Comparison of ENCODE assay signal across 20 mouse cellular contexts in the genomic region with DNA sequence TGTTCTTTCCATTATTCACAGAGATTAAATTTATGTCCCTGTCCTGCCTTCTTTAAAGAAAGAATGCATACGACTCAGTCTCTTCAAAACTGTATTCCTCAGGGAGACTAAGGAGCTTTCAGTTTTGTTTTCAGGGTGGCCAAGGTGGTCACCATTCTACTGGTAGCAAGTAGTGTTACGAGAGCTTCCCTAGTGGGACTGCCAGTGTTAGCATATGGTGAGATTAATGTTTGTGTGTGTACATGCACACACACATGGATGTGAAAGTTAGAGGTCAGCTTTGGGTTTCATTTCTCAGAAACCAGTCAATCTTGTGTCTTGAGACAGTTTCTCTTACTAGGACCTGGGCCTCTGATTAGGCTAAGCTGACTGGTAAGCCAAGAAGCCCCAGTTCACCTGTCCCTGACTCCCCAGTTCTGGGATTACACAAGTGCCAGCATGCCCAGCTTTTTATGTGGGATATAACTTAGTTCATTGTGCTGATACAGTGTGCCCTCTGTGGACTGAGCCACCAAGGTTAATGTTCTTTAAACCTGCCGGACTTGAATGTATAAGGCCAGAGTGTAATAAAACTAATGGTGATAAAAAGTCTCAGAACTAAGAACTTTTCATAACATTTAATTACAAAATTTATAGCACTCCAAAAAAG. TPM values are rescaled to one million over a fixed set of nuclear protein-coding genes. Genes with fewer than 3 reads are reported as not detected.
A peak's percentile ranks its signal among the peaks of the same experiment; 100 is the strongest.
DNase-seq lines count a peak whose midpoint lies in the region; ATAC-seq lines count a peak whose summit lies in the region.
"Had no signal": no experiment of that assay in that cellular context is flagged by ENCODE, and none has a peak within 500 bp of the region (broad histone marks: within the 10 kb centered on the region; RNA-seq: fewer than 3 reads in every experiment).

No protein-coding gene starts in this region.

- peak; percentile 21 for DNase-seq in adipocyte (ENCODE audit: low spot score)
- DNase-seq in thymus, postnatal 4 days, result no peak
- no peak for DNase-seq in hindbrain, embryonic 14.5 days (ENCODE audit: low spot score)
- DNase-seq: cerebellum, postnatal 25 days; gastrocnemius, postnatal 14 days; layer of hippocampus, adult 9-11 months; lung, postnatal 10 days; right cerebral cortex, postnatal 14 days; thymus, postnatal 36 days had no signal

- peaks cover 23% of the 10 kb centered on the region for H3K4me1 ChIP-seq in neural tube, embryonic 13.5 days (replicated peaks)
- 0 out of 2 replicates have a peak, but pooled peaks cover 11% of the 10 kb centered on the region for H3K4me1 ChIP-seq in neural tube, embryonic 15.5 days
- peaks cover 11% of the 10 kb centered on the region for H3K4me1 ChIP-seq in stomach, embryonic 16.5 days (ENCODE audit: control insufficient read depth, insufficient read depth, low read length)
- H3K4me1 ChIP-seq in kidney, embryonic 14.5 days (ENCODE audit: control insufficient read depth, insufficient read depth, low read length), result no peaks in the 10 kb centered on the region
- H3K4me1 ChIP-seq in hindbrain, embryonic 14.5 days (replicated peaks; ENCODE audit: control insufficient read depth, insufficient read depth, low read length), result no peaks in the 10 kb centered on the region; the same call in 1 of the 2 replicates

- H3K79me2 ChIP-seq in macrophage (ENCODE audit: inconsistent target), result peaks cover 97% of the 10 kb centered on the region

- no peak overlapping the region for H3K4me3 ChIP-seq in neural tube, embryonic 13.5 days
- H3K4me3 ChIP-seq in neural tube, embryonic 15.5 days (replicated peaks), result no peak overlapping the region
- H3K4me3 ChIP-seq in macrophage (ENCODE audit: inconsistent target), result no peak overlapping the region
- H3K4me3 ChIP-seq in stomach, embryonic 16.5 days (replicated peaks; ENCODE audit: low read length), result no peak overlapping the region
- no peak overlapping the region for H3K4me3 ChIP-seq in kidney, embryonic 14.5 days (ENCODE audit: low read length)
- no peak overlapping the region for H3K4me3 ChIP-seq in hindbrain, embryonic 14.5 days (replicated peaks; ENCODE audit: low read length)
- H3K4me3 ChIP-seq: midbrain, embryonic 12.5 days had no signal

- no peak overlapping the region for H3K27ac ChIP-seq in neural tube, embryonic 13.5 days (replicated peaks)
- no peak overlapping the region for H3K27ac ChIP-seq in neural tube, embryonic 15.5 days (replicated peaks)
- H3K27ac ChIP-seq in macrophage, result 0 out of 2 replicates have a peak overlapping the region, but pooled peaks have one; percentile 13
- peak overlapping the region; percentile 52; the same call in 1 of the 2 replicates for H3K27ac ChIP-seq in stomach, embryonic 16.5 days (ENCODE audit: low read length)
- no peak overlapping the region for H3K27ac ChIP-seq in kidney, embryonic 14.5 days (ENCODE audit: low read depth, low read length)
- H3K27ac ChIP-seq in hindbrain, embryonic 14.5 days, result no peak overlapping the region
- H3K27ac ChIP-seq: kidney, postnatal 0 days; liver, embryonic 14.5 days; midbrain, embryonic 12.5 days had no signal

- H3K27me3 ChIP-seq in neural tube, embryonic 13.5 days, result no peaks in the 10 kb centered on the region
- no peaks in the 10 kb centered on the region for H3K27me3 ChIP-seq in neural tube, embryonic 15.5 days (replicated peaks)
- no peaks in the 10 kb centered on the region for H3K27me3 ChIP-seq in stomach, embryonic 16.5 days (ENCODE audit: control insufficient read depth, insufficient read depth, low read length)
- H3K27me3 ChIP-seq in kidney, embryonic 14.5 days (ENCODE audit: control insufficient read depth, insufficient read depth, low read length), result no peaks in the 10 kb centered on the region
- H3K27me3 ChIP-seq in hindbrain, embryonic 14.5 days (ENCODE audit: control insufficient read depth, insufficient read depth, low read length), result no peaks in the 10 kb centered on the region
- H3K27me3 ChIP-seq: midbrain, embryonic 12.5 days had no signal

- H3K36me3 ChIP-seq in neural tube, embryonic 13.5 days, result peaks cover 14% of the 10 kb centered on the region
- peaks cover 14% of the 10 kb centered on the region for H3K36me3 ChIP-seq in neural tube, embryonic 15.5 days
- H3K36me3 ChIP-seq in macrophage (ENCODE audit: inconsistent target), result peaks cover 5% of the 10 kb centered on the region; the same call in 1 of the 2 replicates
- H3K36me3 ChIP-seq in stomach, embryonic 16.5 days (ENCODE audit: control insufficient read depth, insufficient read depth, low read length), result no peaks in the 10 kb centered on the region
- peaks cover 12% of the 10 kb centered on the region; the same call in 1 of the 2 replicates for H3K36me3 ChIP-seq in kidney, embryonic 14.5 days (ENCODE audit: control insufficient read depth, insufficient read depth, low read length)
- peaks cover 18% of the 10 kb centered on the region for H3K36me3 ChIP-seq in hindbrain, embryonic 14.5 days (replicated peaks; ENCODE audit: control insufficient read depth, insufficient read depth)

- H3K9ac ChIP-seq in neural tube, embryonic 13.5 days, result no peak overlapping the region
- H3K9ac ChIP-seq in neural tube, embryonic 15.5 days (replicated peaks), result no peak overlapping the region
- no peak overlapping the region for H3K9ac ChIP-seq in stomach, embryonic 16.5 days (ENCODE audit: low read length)
- H3K9ac ChIP-seq in kidney, embryonic 14.5 days (ENCODE audit: low read depth, low read length), result no peak overlapping the region
- no peak overlapping the region for H3K9ac ChIP-seq in hindbrain, embryonic 14.5 days
- H3K9ac ChIP-seq: liver, embryonic 14.5 days; midbrain, embryonic 12.5 days had no signal

- 42% methylated on average over 3 of the region's 3 CpGs for WGBS in neural tube, embryonic 13.5 days
- WGBS in neural tube, embryonic 15.5 days, result 38% methylated on average over 3 of the region's 3 CpGs
- 51% methylated on average over 3 of the region's 3 CpGs for WGBS in macrophage (ENCODE audit: missing documents)
- WGBS in stomach, embryonic 16.5 days, result 67% methylated on average over 3 of the region's 3 CpGs
- 75% methylated on average over 3 of the region's 3 CpGs for WGBS in kidney, embryonic 14.5 days
- 65% methylated on average over 3 of the region's 3 CpGs for WGBS in hindbrain, embryonic 14.5 days

- no peak overlapping the region for H3K4me2 ChIP-seq in neural tube, embryonic 13.5 days
- H3K4me2 ChIP-seq in neural tube, embryonic 15.5 days, result no peak overlapping the region
- H3K4me2 ChIP-seq in stomach, embryonic 16.5 days (ENCODE audit: low read depth, low read length), result no peak overlapping the region
- H3K4me2 ChIP-seq in kidney, embryonic 14.5 days (replicated peaks; ENCODE audit: low read depth, low read length), result no peak overlapping the region
- H3K4me2 ChIP-seq in hindbrain, embryonic 14.5 days (replicated peaks), result no peak overlapping the region
- H3K4me2 ChIP-seq: heart, embryonic 11.5 days; midbrain, embryonic 12.5 days had no signal

- H3K9me3 ChIP-seq in neural tube, embryonic 13.5 days, result no peaks in the 10 kb centered on the region
- H3K9me3 ChIP-seq in neural tube, embryonic 15.5 days (replicated peaks), result no peaks in the 10 kb centered on the region
- H3K9me3 ChIP-seq in stomach, embryonic 16.5 days (replicated peaks; ENCODE audit: control insufficient read depth, low read length), result no peaks in the 10 kb centered on the region
- H3K9me3 ChIP-seq in kidney, embryonic 14.5 days (ENCODE audit: control insufficient read depth, low read length), result no peaks in the 10 kb centered on the region
- no peaks in the 10 kb centered on the region for H3K9me3 ChIP-seq in hindbrain, embryonic 14.5 days (ENCODE audit: control insufficient read depth, low read length)
- H3K9me3 ChIP-seq: midbrain, embryonic 12.5 days had no signal

- 0 out of 2 replicates have a peak, but pooled peaks have one; percentile 28 for ATAC-seq in neural tube, embryonic 13.5 days (ENCODE audit: low read depth)
- ATAC-seq in neural tube, embryonic 15.5 days (ENCODE audit: low FRiP score), result no peak
- no peak for ATAC-seq in stomach, embryonic 16.5 days (ENCODE audit: insufficient read depth, low FRiP score)
- ATAC-seq in kidney, embryonic 14.5 days (ENCODE audit: low FRiP score, low TSS enrichment), result no peak
- no peak for ATAC-seq in hindbrain, embryonic 14.5 days (ENCODE audit: low FRiP score)

RNA-seq across cellular contexts. Expression of a gene that starts 9.4 kb away (rescaled TPM):
- 58.9 and 59.7 TPM in 2 replicates for polyA plus RNA-seq in neural tube, embryonic 13.5 days (2015; fragmentation: Nextera tagmentation; extraction: Ambion mirVana)
- 63.2 and 66.8 TPM in 2 replicates for polyA plus RNA-seq in neural tube, embryonic 15.5 days (2015; fragmentation: Nextera tagmentation; extraction: Ambion mirVana)
- 10 to 100 TPM; 19.1 to 67.6 (median 48.0) TPM for total RNA-seq in macrophage (2018; cell fraction: chromatin; rRNA removed)
- 10 to 100 TPM; 20.5 to 33.8 (median 25.7) TPM for total RNA-seq in macrophage (2018; cell fraction: cytosol; rRNA removed)
- 10 to 100 TPM; 18.6 to 63.2 (median 43.9) TPM for total RNA-seq in macrophage (2018; cell fraction: nucleus; rRNA removed)
- 21.9 to 39.8 TPM (median 26.6 TPM) in 3 replicates for polyA plus RNA-seq in macrophage (2018)
- 29.3 and 31.5 TPM in 2 replicates for polyA plus RNA-seq in stomach, embryonic 16.5 days (2015; fragmentation: Nextera tagmentation; extraction: Ambion mirVana)
- polyA plus RNA-seq in kidney, embryonic 14.5 days (2014; fragmentation: Nextera tagmentation; extraction: Ambion mirVana), result 47.0 and 63.7 TPM in 2 replicates
- polyA plus RNA-seq in hindbrain, embryonic 14.5 days (2014; fragmentation: Nextera tagmentation; extraction: Ambion mirVana), result 87.9 and 100 TPM in 2 replicates

RNA-seq across cellular contexts. Expression of a gene that starts 36.3 kb away (rescaled TPM):
- 46.8 and 47.0 TPM in 2 replicates for polyA plus RNA-seq in neural tube, embryonic 13.5 days (2015; fragmentation: Nextera tagmentation; extraction: Ambion mirVana)
- 56.6 and 61.6 TPM in 2 replicates for polyA plus RNA-seq in neural tube, embryonic 15.5 days (2015; fragmentation: Nextera tagmentation; extraction: Ambion mirVana)
- 10 to 100 TPM in 20 of 26 experiments, 1 to 10 TPM in 6; 1.2 to 39.3 (median 17.7) TPM for total RNA-seq in macrophage (2018; cell fraction: chromatin; rRNA removed)
- total RNA-seq in macrophage (2018; cell fraction: cytosol; rRNA removed), result 10 to 100 TPM in 23 of 26 experiments, 1 to 10 TPM in 3; 7.5 to 20.1 (median 14.6) TPM
- 10 to 100 TPM in 14 of 26 experiments, 1 to 10 TPM in 12; 1.8 to 31.4 (median 11.6) TPM for total RNA-seq in macrophage (2018; cell fraction: nucleus; rRNA removed)
- polyA plus RNA-seq in macrophage (2018), result 13.7 to 23.2 TPM (median 22.7 TPM) in 3 replicates
- polyA plus RNA-seq in stomach, embryonic 16.5 days (2015; fragmentation: Nextera tagmentation; extraction: Ambion mirVana), result 71.8 and 72.8 TPM in 2 replicates
- 90.9 and 101 TPM in 2 replicates for polyA plus RNA-seq in kidney, embryonic 14.5 days (2014; fragmentation: Nextera tagmentation; extraction: Ambion mirVana)
- polyA plus RNA-seq in hindbrain, embryonic 14.5 days (2014; fragmentation: Nextera tagmentation; extraction: Ambion mirVana), result 49.1 and 50.3 TPM in 2 replicates

RNA-seq across cellular contexts. Expression of a gene that starts 59.7 kb away (rescaled TPM):
- polyA plus RNA-seq in neural tube, embryonic 13.5 days (2015; fragmentation: Nextera tagmentation; extraction: Ambion mirVana), result 0.14 TPM in 1 of 2 replicates, not detected in the other
- not detected in 2 replicates for polyA plus RNA-seq in neural tube, embryonic 15.5 days (2015; fragmentation: Nextera tagmentation; extraction: Ambion mirVana)
- total RNA-seq in macrophage (2018; cell fraction: chromatin; rRNA removed), result not detected
- total RNA-seq in macrophage (2018; cell fraction: cytosol; rRNA removed), result not detected
- not detected for total RNA-seq in macrophage (2018; cell fraction: nucleus; rRNA removed)
- not detected in 3 replicates for polyA plus RNA-seq in macrophage (2018)
- polyA plus RNA-seq in stomach, embryonic 16.5 days (2015; fragmentation: Nextera tagmentation; extraction: Ambion mirVana), result 0.31 TPM in 1 of 2 replicates, not detected in the other
- polyA plus RNA-seq in kidney, embryonic 14.5 days (2014; fragmentation: Nextera tagmentation; extraction: Ambion mirVana), result 0.19 TPM in 1 of 2 replicates, not detected in the other
- polyA plus RNA-seq in hindbrain, embryonic 14.5 days (2014; fragmentation: Nextera tagmentation; extraction: Ambion mirVana), result 0.16 and 0.20 TPM in 2 replicates
- total RNA-seq: gastrocnemius, postnatal 14 days; heart, postnatal 25 days had no signal
- polyA plus RNA-seq: embryonic facial prominence, embryonic 11.5 days; heart, embryonic 11.5 days; midbrain, embryonic 12.5 days had no signal

Comparison
In these comparisons a context has a peak if more than half of its experiments do, and no peak if none do; other contexts are left out.
1. H3K27ac ChIP-seq: peak in macrophage (single experiment) and stomach, embryonic 16.5 days (single experiment); none in neural tube, embryonic 13.5 days (single experiment), neural tube, embryonic 15.5 days (single experiment), kidney, embryonic 14.5 days (single experiment) and hindbrain, embryonic 14.5 days (single experiment).